Mouse (Mus musculus): ENCODE results near the gene Gm10553. TPM values are rescaled to one million over a fixed set of nuclear protein-coding genes. Genes with fewer than 3 reads are reported as not detected.
"Not testable (repeated sequence)": the region's sequence is repeated elsewhere in the genome, so short reads cannot be mapped to it uniquely, and the experiment has no call there.

Gene Gm10553
- total and polyA plus RNA-seq, 2 experiments from 2014 or later: not detected

GRCm38 (mm10) chr1:85133671-85134070 lies 33.7 kb downstream of the Gm10553 start:
- not testable (repeated sequence) for H3K27me3 ChIP-seq (ENCODE audit: insufficient read depth, low read length); H3K9ac ChIP-seq; H3K4me3 ChIP-seq (ENCODE audit: low read depth, low read length); ATAC-seq; H3K4me2 ChIP-seq (ENCODE audit: low read depth); DNase-seq; H3K36me3 ChIP-seq (ENCODE audit: insufficient read depth); H3K27ac ChIP-seq (ENCODE audit: low read depth, low read length); H3K4me1 ChIP-seq (ENCODE audit: insufficient read depth); H3K9me3 ChIP-seq (ENCODE audit: low read length)
- 95% methylated on average over 20 of the region's 22 CpGs for WGBS

Other genes with a start within 250 kb of the Gm10553 start
- 11.5 and 23.2 TPM in 2 replicates for gene Slc16a14, start 165.0 kb upstream of the Gm10553 start, total RNA-seq (2014; rRNA removed)
- 10.6 and 15.7 TPM in 2 replicates for gene Slc16a14, start 165.0 kb upstream of the Gm10553 start, polyA plus RNA-seq (2015; fragmentation: Nextera tagmentation; extraction: Ambion mirVana)
- not detected in 2 replicates for gene A530032D15Rik, start 9.7 kb downstream of the Gm10553 start, total RNA-seq (2014; rRNA removed)
- gene A530032D15Rik, start 9.7 kb downstream of the Gm10553 start, polyA plus RNA-seq (2015; fragmentation: Nextera tagmentation; extraction: Ambion mirVana): not detected in 2 replicates
- gene C130026I21Rik, start 170.4 kb downstream of the Gm10553 start, total RNA-seq (2014; rRNA removed): 0.33 TPM in 1 of 2 replicates, not detected in the other
- not detected in 2 replicates for gene C130026I21Rik, start 170.4 kb downstream of the Gm10553 start, polyA plus RNA-seq (2015; fragmentation: Nextera tagmentation; extraction: Ambion mirVana)

Measured in forebrain, postnatal 0 days (tissue).